Mouse (Mus musculus) myocyte (in vitro differentiated cells): ENCODE results near the gene St3gal3.

ENCODE experiments used
- CEBPB ChIP-seq: IDR thresholded peaks from 2 replicates; pipeline ENCODE4 v1.6.1; 2011; ENCODE audit warnings: mild to moderate bottlenecking, moderate library complexity; ENCODE audit not compliant: poor library complexity, insufficient read depth, severe bottlenecking
- MAX ChIP-seq: IDR thresholded peaks from one replicate; pipeline ENCODE4 v1.6.1; 2011; ENCODE audit warnings: low read depth, mild to moderate bottlenecking, control low read depth
- POLR2A ChIP-seq: IDR thresholded peaks from one replicate; pipeline ENCODE4 v1.6.1; 2011; ENCODE audit warnings: low read depth, mild to moderate bottlenecking, control low read depth, moderate library complexity; ENCODE audit not compliant: insufficient read length
- POLR2AphosphoS2 ChIP-seq: IDR thresholded peaks from one replicate; pipeline ENCODE4 v1.6.1; 2011; ENCODE audit warnings: low read depth, control low read depth; ENCODE audit not compliant: insufficient read length
- REST ChIP-seq: IDR thresholded peaks from one replicate; pipeline ENCODE4 v1.6.1; 2011; ENCODE audit warnings: mild to moderate bottlenecking, control low read depth, moderate library complexity; ENCODE audit not compliant: insufficient read depth, insufficient read length
- TCF12 ChIP-seq: IDR thresholded peaks from one replicate; pipeline ENCODE4 v1.6.1; 2011; ENCODE audit warnings: mild to moderate bottlenecking, control low read depth; ENCODE audit not compliant: poor library complexity, insufficient read depth, severe bottlenecking
- USF1 ChIP-seq: IDR thresholded peaks from one replicate; pipeline ENCODE4 v1.6.1; 2011; ENCODE audit warnings: low read depth, mild to moderate bottlenecking, control low read depth, moderate library complexity

GRCm38 (mm10) chr4:118071891-118072290 is 62.8 kb downstream of the St3gal3 start:
- TF ChIP-seq CEBPB (no peak), USF1 (no peak), REST (no peak), POLR2A (no peak), TCF12 (no peak), MAX (no peak), POLR2AphosphoS2 (no peak)
